Mouse (Mus musculus) testis, adult 2 months (tissue): ENCODE data around the gene Fzd1.

Experiments used
- CTCF ChIP-seq: fragments of 200-500 bp; IDR thresholded peaks from 2 replicates; pipeline ENCODE4 v1.5.1; 2012; ENCODE audit warnings: low read depth, mild to moderate bottlenecking, inconsistent platforms, low read length, moderate library complexity; ENCODE audit not compliant: control insufficient read depth, insufficient read depth, insufficient replicate concordance
- POLR2A ChIP-seq: fragments of 200-500 bp; IDR thresholded peaks from 2 replicates; pipeline ENCODE4 v1.6.1; 2012; ENCODE audit warnings: low read depth, mild to moderate bottlenecking, inconsistent platforms, low read length, moderate library complexity; ENCODE audit not compliant: control insufficient read depth

DNA sequence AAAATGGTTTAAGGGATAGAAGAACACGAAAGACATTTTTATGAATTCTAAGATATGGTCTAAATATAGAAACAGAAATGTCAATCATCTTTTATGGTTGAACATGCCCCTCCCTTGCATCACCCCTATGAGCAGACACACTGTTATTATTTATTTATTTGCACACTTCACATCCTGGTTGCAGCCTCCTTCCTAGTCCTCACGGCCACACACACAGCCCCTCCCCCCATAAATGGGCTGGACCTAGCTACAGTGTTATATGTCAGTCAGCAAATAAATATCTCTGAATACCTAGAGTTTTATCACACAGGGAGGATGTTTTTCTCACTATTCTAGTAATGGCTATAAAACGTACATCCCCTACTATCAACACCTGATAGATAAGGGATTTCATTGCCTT lies 29.0 kb upstream of the Fzd1 start:
- TF ChIP-seq CTCF (no peak), POLR2A (no peak)
